Mouse (Mus musculus) brain, embryonic 18.5 days (tissue): ENCODE measurements at regions not wholly inside any gene's neighbourhood (a gene's known extent, or its start where the extent isn't known, plus 50 kb on each side); places are given as distances from the start of the nearest gene placed in this dataset.
"Not testable (repeated sequence)": the region's sequence is repeated elsewhere in the genome, so short reads cannot be mapped to it uniquely, and the experiment has no call there.

ENCODE experiments used
- DNase-seq: peaks from one replicate; pipeline ENCODE4 v3.0.0-alpha.2; 2012; ENCODE audit warnings: low read depth, low spot score

DNA sequence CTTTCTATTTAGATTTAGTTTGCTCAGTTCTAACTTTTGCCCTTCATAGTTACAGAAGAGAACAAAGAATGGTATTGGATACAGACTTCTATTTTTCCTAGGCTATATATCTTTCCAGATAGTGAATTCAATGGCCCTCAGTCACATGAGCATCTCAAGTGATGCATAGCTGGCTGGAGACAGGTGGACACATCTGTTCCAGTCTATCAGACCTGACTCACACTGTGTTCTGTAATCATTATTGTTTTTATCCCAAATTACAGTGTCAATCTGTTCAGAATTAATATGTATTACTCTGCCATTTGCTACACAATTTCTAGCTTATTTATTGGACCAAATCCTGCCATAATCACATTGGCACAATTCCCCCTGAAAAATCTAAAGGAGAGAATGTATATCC is 298.0 kb upstream of the Foxg1 start:
- no peak for DNase-seq

DNA sequence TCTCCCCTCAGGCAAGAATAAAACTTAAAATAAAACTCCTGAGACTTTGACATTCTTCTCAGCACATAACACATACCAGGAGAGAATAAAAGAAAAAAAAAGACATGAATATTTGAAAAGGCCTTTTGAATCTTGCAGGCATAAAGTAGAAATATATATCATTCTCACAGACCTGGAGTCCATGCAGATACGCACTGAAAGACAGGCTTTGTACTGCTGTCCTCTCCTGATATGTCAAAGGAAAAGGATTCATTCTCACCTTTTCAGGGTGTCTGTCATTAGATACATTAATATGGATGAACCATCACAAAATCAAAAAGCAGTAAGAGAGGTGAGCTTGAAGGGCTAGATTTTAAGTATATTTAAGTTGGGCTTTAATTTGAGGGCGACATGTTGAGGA is 296.4 kb upstream of the Foxg1 start:
- no peak for DNase-seq

DNA sequence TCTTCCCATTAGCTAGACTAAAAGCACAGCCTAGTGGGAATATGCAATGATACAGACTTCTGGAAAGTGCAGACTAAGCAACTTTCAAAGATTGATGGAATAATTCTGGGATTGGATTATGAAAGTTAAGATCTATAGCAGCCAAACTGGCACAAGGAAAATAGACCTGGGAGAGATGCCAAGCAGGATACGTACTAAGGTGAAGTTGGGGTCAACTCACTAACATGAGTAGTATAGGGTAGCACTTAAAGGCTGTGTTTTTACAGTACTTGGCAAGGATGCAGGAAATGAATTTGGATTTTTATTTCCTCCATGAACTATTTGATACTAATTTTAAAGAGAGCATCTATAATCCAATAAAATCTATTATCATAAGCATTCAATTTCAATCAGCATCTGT is 292.3 kb upstream of the Foxg1 start:
- no peak for DNase-seq

DNA sequence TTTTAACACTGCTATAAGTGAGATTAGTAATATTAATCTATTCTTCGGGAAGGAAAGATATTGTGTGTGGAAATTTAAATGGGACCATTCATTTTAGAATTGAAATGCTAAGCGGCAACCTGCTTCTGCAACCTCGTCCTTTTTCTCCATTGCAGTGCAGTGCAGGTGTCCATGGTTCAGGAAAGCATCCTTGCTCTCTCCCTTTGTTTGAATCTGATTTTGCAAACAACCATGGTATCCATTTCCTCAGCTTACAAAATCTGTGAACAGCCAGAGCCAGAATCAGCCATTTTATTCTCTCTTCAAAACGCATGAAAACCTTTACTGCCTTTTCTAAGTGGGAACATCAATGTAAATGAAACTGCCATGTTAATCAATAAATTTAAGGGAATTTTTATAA is 276.5 kb upstream of the Foxg1 start:
- no peak for DNase-seq

DNA sequence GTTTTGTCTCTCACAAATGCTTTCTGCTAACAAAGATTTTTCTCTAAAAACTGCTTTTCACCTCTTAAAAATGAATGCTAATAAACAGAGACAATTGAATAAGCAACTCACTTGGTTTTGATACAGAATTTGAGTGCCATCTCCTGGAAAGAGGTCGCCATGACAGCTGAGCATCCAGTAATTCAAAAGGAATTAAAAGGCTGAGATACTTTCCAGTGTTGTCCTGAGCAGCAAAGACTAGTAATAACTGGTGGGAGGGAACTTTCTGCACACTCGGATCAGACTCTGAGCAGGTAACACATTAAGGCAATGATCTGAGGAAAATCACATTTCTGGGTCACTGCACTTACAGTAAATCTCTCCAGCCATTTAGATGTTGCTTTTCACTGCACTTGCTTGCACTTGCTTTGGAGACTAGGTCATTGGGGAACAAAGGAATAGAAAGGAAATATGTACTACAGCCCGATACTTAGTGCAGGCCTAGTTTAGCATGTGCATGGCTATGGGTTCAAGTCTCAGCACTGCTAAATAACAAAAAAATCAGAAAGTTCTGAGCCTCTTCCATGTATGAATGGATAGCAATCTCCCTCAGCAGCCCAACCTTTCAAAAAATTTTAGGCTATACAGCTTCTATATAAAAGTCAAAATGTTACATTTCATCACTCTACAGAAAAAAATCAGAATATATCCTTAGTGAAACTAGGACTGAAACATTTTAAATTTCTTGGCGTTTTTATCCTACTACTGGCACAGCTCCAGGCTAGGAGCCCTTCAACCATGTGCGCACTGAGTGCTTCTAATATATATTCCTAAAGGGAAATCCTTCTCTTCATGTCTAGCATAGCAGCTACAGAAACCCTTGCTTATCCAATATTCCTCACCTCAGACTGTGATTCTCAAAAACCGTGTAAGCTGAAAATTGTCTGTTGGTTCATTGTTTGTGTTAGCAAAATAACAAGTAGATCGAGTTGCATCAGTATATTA is 275.8 kb upstream of the Foxg1 start:
- DNase-seq, result peak; percentile 63

DNA sequence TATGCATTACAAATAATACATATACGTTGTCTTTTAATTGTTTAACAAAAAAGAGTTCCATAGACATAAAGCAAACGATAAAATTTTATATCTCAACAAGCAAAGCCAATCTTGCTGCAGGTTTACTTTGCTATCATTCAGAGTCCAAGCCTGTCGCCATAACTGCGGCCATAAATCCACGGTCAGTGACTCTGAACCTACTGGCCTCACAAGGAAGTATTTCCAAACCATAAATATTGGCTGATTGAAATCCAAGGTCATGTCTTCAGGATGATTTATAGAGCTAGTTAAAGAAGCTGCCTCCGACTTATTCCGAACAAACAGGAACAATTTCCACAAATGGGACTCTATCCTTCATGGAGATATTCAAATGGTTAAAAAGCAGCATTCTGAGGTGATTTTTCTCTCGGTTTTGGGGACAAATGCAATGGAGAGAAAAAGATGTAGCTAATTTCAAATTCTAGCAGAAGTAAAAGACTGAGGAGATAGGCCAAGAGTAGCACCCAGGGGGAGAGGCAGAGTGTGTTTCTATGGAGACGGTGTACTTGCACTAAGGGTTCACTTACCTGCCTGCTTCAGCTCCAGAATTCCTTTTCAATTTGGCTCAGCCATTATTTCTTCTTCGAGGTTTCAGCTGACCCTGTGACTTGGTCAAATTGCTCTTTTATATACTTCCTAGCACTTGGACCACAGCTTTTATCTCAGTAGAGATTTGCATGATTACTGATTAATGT is 274.9 kb upstream of the Foxg1 start:
- DNase-seq, result no peak

DNA sequence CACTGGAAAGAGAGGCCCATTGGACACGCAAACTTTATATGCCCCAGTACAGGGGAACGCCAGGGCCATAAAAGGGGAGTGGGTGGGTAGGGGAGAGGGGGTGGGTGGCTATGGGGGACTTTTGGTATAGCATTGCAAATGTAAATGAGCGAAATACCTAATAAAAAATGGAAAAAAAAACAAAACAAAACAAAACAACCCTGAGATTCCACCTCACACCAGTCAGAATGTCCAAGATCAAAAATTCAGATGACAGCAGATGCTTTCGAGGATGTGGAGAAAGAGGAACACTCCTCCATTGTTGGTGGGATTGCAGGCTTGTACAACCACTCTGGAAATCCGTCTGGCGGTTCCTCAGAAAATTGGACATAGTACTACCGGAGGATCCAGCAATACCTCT is 251.4 kb upstream of the Foxg1 start:
- DNase-seq, result not testable (repeated sequence)

DNA sequence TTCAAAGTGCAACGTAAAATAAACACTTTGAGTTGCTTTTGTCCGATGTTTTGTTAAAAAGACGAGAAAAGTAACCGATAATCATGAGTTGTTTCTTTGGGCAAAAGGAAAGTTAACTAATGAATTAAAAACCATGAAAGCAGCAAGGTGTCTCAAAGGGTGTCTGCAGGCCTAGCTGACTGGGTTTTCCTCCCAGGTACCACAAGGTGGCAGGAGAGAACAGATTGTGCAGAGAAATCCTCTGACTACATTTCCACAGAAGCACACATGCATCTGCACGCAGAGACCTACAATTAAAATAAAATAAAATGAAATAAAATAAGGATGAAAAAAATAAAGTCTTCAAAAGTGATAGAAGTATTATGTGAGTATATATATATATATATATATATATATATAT is 212.4 kb upstream of the Foxg1 start:
- DNase-seq, result no peak

DNA sequence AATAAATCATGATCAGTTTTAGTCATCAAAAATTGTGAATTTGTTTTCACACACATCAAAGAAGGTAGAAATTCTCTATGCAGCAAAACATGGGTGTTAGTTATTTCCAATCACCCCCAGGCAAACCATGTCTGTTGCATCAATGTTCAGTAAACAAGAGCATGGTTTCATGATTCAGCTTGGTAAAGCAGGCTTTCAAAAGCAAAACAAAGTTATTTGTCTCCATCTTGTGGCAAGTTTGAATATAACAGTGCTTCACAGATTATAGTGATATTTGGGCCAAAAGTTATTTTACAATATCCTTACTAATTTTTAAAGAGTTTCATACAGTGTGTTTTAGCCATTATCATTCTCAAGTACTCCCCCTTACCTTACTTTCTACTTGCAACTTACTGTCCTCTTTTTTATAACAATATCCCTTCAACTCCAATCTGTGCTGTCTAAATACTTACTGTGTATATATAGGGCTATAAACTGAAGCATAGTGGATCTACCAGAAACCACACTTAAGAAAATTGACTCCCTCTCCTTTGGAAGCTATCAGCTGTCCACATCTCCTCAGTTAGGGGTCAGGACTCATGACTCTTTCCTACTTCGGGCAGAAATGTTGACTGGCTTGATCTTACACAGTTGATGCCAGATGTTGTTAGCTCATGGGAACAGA is 211.3 kb upstream of the Foxg1 start:
- DNase-seq, result no peak

DNA sequence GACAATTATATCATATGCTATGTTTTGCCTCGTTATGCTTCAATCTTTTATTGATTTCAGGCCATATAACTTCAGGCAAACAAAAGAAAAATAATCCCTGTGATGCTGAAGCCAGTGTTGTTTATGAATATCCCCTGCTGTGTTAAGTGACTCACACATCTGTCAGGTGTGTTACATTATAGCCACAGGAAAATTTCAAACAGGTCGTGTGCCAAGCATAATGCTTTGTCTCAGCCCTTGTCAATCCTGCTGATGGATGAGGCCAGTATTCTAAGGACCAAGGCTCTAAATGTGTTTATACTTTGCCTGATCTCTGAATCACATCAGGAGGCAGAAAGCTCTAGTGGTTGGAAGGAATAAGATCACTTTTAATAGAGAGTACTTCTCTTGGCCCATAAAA is 191.1 kb upstream of the Foxg1 start:
- no peak for DNase-seq

DNA sequence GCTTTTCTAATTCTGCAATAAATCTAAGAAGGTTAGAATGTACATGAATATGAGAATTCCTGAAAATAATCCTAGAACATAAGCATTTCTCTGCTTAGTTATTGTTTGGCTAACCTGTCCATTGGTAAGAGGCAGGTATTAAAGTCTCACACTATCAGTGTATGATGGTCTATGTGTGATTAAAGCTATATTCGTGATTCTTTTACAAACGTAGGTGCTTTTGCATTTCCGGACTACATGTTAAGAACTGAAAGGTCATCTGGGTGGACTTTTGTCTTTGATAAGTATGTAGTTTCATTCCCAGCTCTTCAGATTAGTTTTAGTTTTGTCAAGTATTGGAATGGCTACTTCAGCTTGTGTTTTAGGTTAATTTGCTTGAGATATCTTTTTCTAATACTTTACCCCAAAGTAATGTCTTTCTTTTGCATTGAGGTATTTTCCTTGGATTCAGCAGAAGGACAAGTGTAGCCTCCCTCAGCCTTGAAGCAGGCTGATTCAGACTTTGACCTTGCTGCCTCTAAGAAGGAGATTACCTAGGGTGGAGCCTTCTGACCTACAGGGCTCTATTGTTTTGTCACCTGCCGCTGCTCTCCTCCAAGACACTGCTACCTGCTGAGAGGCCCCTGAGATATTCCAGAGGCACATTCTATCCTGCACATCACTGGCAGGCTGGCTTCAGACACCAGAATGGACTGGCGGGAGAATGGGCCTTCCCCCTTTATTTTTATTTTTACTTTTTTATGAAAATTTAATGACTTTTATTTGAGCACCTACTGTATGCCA is 148.7 kb upstream of the Foxg1 start:
- DNase-seq, result no peak
